Mouse (Mus musculus): ENCODE results near the gene Zfp119b. TPM values are rescaled to one million over a fixed set of nuclear protein-coding genes. Genes with fewer than 3 reads are reported as not detected.

Zfp119b gene
- polyA plus RNA-seq (2012; rRNA removed), result 0.46 and 0.69 TPM in 2 replicates

GRCm38 (mm10) chr17:55949400-55949799, at the start of gene Zfp119b:
Gene Zfp119b, minus strand, starts transcription at chr17:55949500.
- 86% methylated on average over 2 of the region's 2 CpGs for WGBS
- H3K27ac ChIP-seq (ENCODE audit: insufficient read depth, low read depth, low read length), result no peak within 1 kb of the TSS
- no peak for TF ChIP-seq POLR2A (IDR thresholded peaks at IDR 0.05; ENCODE audit: low read depth, low read length)
- TF ChIP-seq CTCF (conservative IDR thresholded peaks at IDR 0.05; ENCODE audit: insufficient read depth, insufficient read length, low read depth, low read length), result no peak
- H3K4me1 ChIP-seq (ENCODE audit: control insufficient read depth, insufficient read depth, low read length), result no peaks in the 10 kb centered on the region; the same call in 1 of the 2 replicates
- H3K4me3 ChIP-seq (ENCODE audit: insufficient read depth, low read depth, low read length), result no peak within 1 kb of the TSS
- no peak for DNase-seq
- no peaks in the 10 kb centered on the region for H3K27me3 ChIP-seq (replicated peaks; ENCODE audit: control insufficient read depth, insufficient read depth, low read length)
- H3K36me3 ChIP-seq (ENCODE audit: control insufficient read depth, insufficient read depth, low read length), result no peaks in the 10 kb centered on the region

- TF ChIP-seq CTCF (conservative IDR thresholded peaks at IDR 0.05; ENCODE audit: insufficient read depth, insufficient read length, low read depth, low read length), result no peak
- no peak for TF ChIP-seq POLR2A (IDR thresholded peaks at IDR 0.05; ENCODE audit: low read depth, low read length)
- peak; percentile 89 for DNase-seq
- no peak overlapping the region for H3K27ac ChIP-seq (ENCODE audit: insufficient read depth, low read depth, low read length)
- WGBS, result 48% methylated on average over 15 of the region's 15 CpGs
- no peaks in the 10 kb centered on the region for H3K36me3 ChIP-seq (ENCODE audit: control insufficient read depth, insufficient read depth, low read length)
- no peak overlapping the region for H3K4me3 ChIP-seq (ENCODE audit: insufficient read depth, low read depth, low read length)
- no peaks in the 10 kb centered on the region for H3K27me3 ChIP-seq (replicated peaks; ENCODE audit: control insufficient read depth, insufficient read depth, low read length)
- no peaks in the 10 kb centered on the region for H3K4me1 ChIP-seq (ENCODE audit: control insufficient read depth, insufficient read depth, low read length)
Measured at GRCm38 (mm10) chr17:55996007-55996406, 46.7 kb upstream of the Zfp119b start.

GRCm38 (mm10) chr17:55990278-55990898, 41.1 kb upstream of the Zfp119b start:
- WGBS, result 85% methylated on average over 8 of the region's 8 CpGs
- Histone ChIP-seq H3K27me3 (replicated peaks; ENCODE audit: control insufficient read depth, insufficient read depth, low read length) (no peaks in the 10 kb centered on the region), H3K4me3 (ENCODE audit: insufficient read depth, low read depth, low read length) (no peak overlapping the region), H3K36me3 (ENCODE audit: control insufficient read depth, insufficient read depth, low read length) (no peaks in the 10 kb centered on the region), H3K4me1 (ENCODE audit: control insufficient read depth, insufficient read depth, low read length) (no peaks in the 10 kb centered on the region), H3K27ac (ENCODE audit: insufficient read depth, low read depth, low read length) (no peak overlapping the region)
- no peak for DNase-seq
- no peak for TF ChIP-seq CTCF (conservative IDR thresholded peaks at IDR 0.05; ENCODE audit: insufficient read depth, insufficient read length, low read depth, low read length)
- no peak for TF ChIP-seq POLR2A (IDR thresholded peaks at IDR 0.05; ENCODE audit: low read depth, low read length)

GRCm38 (mm10) chr17:55986030-55986961, 37.0 kb upstream of the Zfp119b start, which contains the start of gene Fsd1:
Gene Fsd1, plus strand, starts transcription at chr17:55986509.
- H3K36me3 ChIP-seq (ENCODE audit: control insufficient read depth, insufficient read depth, low read length), result no peaks in the 10 kb centered on the region
- DNase-seq, result no peak
- TF ChIP-seq CTCF (conservative IDR thresholded peaks at IDR 0.05; ENCODE audit: insufficient read depth, insufficient read length, low read depth, low read length), result no peak
- no peak for TF ChIP-seq POLR2A (IDR thresholded peaks at IDR 0.05; ENCODE audit: low read depth, low read length)
- H3K4me3 ChIP-seq (ENCODE audit: insufficient read depth, low read depth, low read length), result no peak within 1 kb of the TSS
- H3K27me3 ChIP-seq (replicated peaks; ENCODE audit: control insufficient read depth, insufficient read depth, low read length), result no peaks in the 10 kb centered on the region
- H3K27ac ChIP-seq (ENCODE audit: insufficient read depth, low read depth, low read length), result no peak within 1 kb of the TSS
- no peaks in the 10 kb centered on the region for H3K4me1 ChIP-seq (ENCODE audit: control insufficient read depth, insufficient read depth, low read length)
- WGBS, result 10% methylated on average over 35 of the region's 35 CpGs

DNA sequence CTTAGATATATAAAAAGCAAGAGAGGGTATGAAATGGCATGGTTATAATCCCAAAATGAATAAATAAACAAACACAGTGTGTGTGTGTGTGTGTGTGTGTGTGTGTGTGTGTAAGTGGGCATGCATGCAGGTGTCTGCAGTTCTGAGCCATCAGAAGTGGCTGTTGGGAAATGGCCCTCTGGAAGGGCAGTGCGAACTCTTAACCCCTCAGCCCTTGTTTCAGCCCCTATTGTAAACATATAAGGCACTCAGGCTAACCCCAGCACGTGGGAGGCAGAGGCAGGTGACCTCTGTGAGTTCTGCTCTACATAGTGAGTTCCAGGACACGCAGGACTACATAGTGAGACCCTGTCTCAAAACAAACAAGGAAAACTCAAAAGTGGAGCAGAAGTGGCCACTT, 28.0 kb upstream of the Zfp119b start:
- Histone ChIP-seq H3K27me3 (replicated peaks; ENCODE audit: control insufficient read depth, insufficient read depth, low read length) (no peaks in the 10 kb centered on the region), H3K36me3 (ENCODE audit: control insufficient read depth, insufficient read depth, low read length) (no peaks in the 10 kb centered on the region), H3K4me1 (ENCODE audit: control insufficient read depth, insufficient read depth, low read length) (no peaks in the 10 kb centered on the region), H3K27ac (ENCODE audit: insufficient read depth, low read depth, low read length) (no peak overlapping the region), H3K4me3 (ENCODE audit: insufficient read depth, low read depth, low read length) (no peak overlapping the region)
- 64% methylated on average over 3 of the region's 3 CpGs for WGBS
- DNase-seq, result no peak
- TF ChIP-seq POLR2A (IDR thresholded peaks at IDR 0.05; ENCODE audit: low read depth, low read length) (no peak), CTCF (conservative IDR thresholded peaks at IDR 0.05; ENCODE audit: insufficient read depth, insufficient read length, low read depth, low read length) (no peak)

- H3K36me3 ChIP-seq (ENCODE audit: control insufficient read depth, insufficient read depth, low read length), result no peaks in the 10 kb centered on the region
- no peak overlapping the region for H3K4me3 ChIP-seq (ENCODE audit: insufficient read depth, low read depth, low read length)
- peak; percentile 79 for TF ChIP-seq CTCF (conservative IDR thresholded peaks at IDR 0.05; ENCODE audit: insufficient read depth, insufficient read length, low read depth, low read length)
- TF ChIP-seq POLR2A (IDR thresholded peaks at IDR 0.05; ENCODE audit: low read depth, low read length), result no peak
- H3K27me3 ChIP-seq (replicated peaks; ENCODE audit: control insufficient read depth, insufficient read depth, low read length), result no peaks in the 10 kb centered on the region
- peak; percentile 86 for DNase-seq
- WGBS, result 13% methylated on average over 13 of the region's 13 CpGs
- H3K4me1 ChIP-seq (ENCODE audit: control insufficient read depth, insufficient read depth, low read length), result no peaks in the 10 kb centered on the region
- H3K27ac ChIP-seq (ENCODE audit: insufficient read depth, low read depth, low read length), result no peak overlapping the region
Measured at GRCm38 (mm10) chr17:55976255-55976862, 27.1 kb upstream of the Zfp119b start.
